Mouse (Mus musculus) cerebellum, adult 2 months (tissue): ENCODE data around the gene Tmem252.

ENCODE experiments used
- CTCF ChIP-seq: fragments of 200-500 bp; IDR thresholded peaks from 2 replicates; pipeline ENCODE4 v1.5.1; 2011; ENCODE audit warnings: low read depth, mild to moderate bottlenecking, control low read depth, low read length, moderate library complexity, borderline replicate concordance; ENCODE audit not compliant: insufficient read depth
- POLR2A ChIP-seq: fragments of 200-500 bp; IDR thresholded peaks from 2 replicates; pipeline ENCODE4 v1.6.1; 2011; ENCODE audit warnings: low read length, control low read depth, borderline replicate concordance; ENCODE audit not compliant: insufficient read depth

DNA sequence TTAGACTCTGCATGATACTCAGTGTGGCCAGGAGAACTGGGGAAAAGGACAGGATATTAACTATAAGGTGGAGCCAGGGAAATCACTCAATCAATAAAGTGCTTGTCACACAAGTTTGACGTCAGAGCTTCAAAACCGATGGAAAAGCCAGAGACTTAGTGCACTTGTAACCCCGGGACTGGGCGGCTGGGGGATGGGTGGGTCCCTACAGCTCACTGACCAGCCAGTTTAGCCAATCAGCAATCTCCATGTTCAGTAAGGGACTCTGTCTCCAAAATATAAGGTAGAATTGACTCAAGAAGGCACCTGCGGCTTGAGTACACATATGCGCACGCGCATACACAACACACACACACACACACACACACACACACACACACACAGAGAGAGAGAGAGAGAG lies 25.8 kb upstream of the Tmem252 start:
- TF ChIP-seq POLR2A (no peak), CTCF (no peak)
